Mouse (Mus musculus) liver, embryonic 14.5 days (tissue): ENCODE measurements around the gene Lrig1.

Source experiments
- CTCF ChIP-seq: IDR thresholded peaks from 2 replicates; pipeline ENCODE4 v1.5.1; 2016; ENCODE audit warnings: antibody characterized with exemption, low read depth, control low read depth
- EP300 ChIP-seq: IDR thresholded peaks from 2 replicates; pipeline ENCODE4 v1.6.1; 2016; ENCODE audit warnings: antibody characterized with exemption, low read depth

- TF ChIP-seq CTCF (no peak), EP300 (no peak)
Measured at GRCm38 (mm10) chr6:94695121-94695930, 4.6 kb downstream of the Lrig1 start.
